Mouse (Mus musculus) heart, embryonic 11.5 days (tissue): Measurements from ENCODE around the gene Fam208b. TPM values are rescaled to one million over a fixed set of nuclear protein-coding genes. Genes with fewer than 3 reads are reported as not detected.
"Not testable (repeated sequence)": the region's sequence is repeated elsewhere in the genome, so short reads cannot be mapped to it uniquely, and the experiment has no call there.

Experiments used
- ATAC-seq: fragments of 200-750 bp; cut with Nextera tagmentation; replicated peaks from 2 replicates; pipeline ENCODE4 v1.8.0; 2017; ENCODE audit warnings: moderate library complexity; ENCODE audit not compliant: insufficient number of reproducible peaks, low FRiP score, low TSS enrichment
- H3K27ac ChIP-seq: fragments of 300-500 bp; sonication (generic); 2 replicates; pipeline ENCODE4 v1.5.1; 2014; ENCODE audit warnings: mild to moderate bottlenecking, low read depth, low read length
- H3K27me3 ChIP-seq: fragments of 300-500 bp; sonication (generic); 2 replicates; pipeline ENCODE4 v1.6.1; 2014; ENCODE audit warnings: mild to moderate bottlenecking, low read length, mixed read lengths; ENCODE audit not compliant: control insufficient read depth, insufficient read depth
- H3K36me3 ChIP-seq: fragments of 300-500 bp; sonication (generic); 2 replicates; pipeline ENCODE4 v1.6.1; 2014; ENCODE audit warnings: mild to moderate bottlenecking, low read length, moderate library complexity, mixed read lengths; ENCODE audit not compliant: control insufficient read depth, insufficient read depth
- H3K4me1 ChIP-seq: fragments of 300-500 bp; sonication (generic); 2 replicates; pipeline ENCODE4 v1.6.1; 2014; ENCODE audit warnings: low read length; ENCODE audit not compliant: control insufficient read depth, insufficient read depth
- H3K4me2 ChIP-seq: fragments of 300-500 bp; sonication (generic); 2 replicates; pipeline ENCODE4 v1.6.1; 2014; ENCODE audit warnings: mild to moderate bottlenecking, moderate library complexity
- H3K4me3 ChIP-seq: fragments of 300-500 bp; sonication (generic); 2 replicates; pipeline ENCODE4 v1.5.1; 2014; ENCODE audit warnings: low read depth, low read length
- H3K9ac ChIP-seq: fragments of 300-500 bp; sonication (generic); 2 replicates; pipeline ENCODE4 v1.6.1; 2014; ENCODE audit warnings: mild to moderate bottlenecking, low read depth, low read length, moderate library complexity
- H3K9me3 ChIP-seq: fragments of 300-500 bp; sonication (generic); replicated peaks from 2 replicates; pipeline ENCODE4 v1.6.1; 2016; ENCODE audit warnings: low read length; ENCODE audit not compliant: control insufficient read depth
- WGBS: fragments of 180-500 bp; shearing (Covaris S2); extraction: QIAGEN DNeasy Blood & Tissue Kit; methylation state at CpG from one replicate; pipeline ENCODE4 v1.1.7; 2014; ENCODE audit not compliant: insufficient replicate concordance; 5-methylcytosine and 5-hydroxymethylcytosine counted together
- polyA plus RNA-seq: library from polyadenylated mRNA; unstranded; fragments of >200 nt; fragmentation: Nextera tagmentation; extraction: Ambion mirVana; gene quantifications from 2 replicates; pipeline ENCODE4 v1.2.1, GENCODE M21; 2014

Gene Fam208b
- polyA plus RNA-seq, 1 experiment from 2014 or later, result 16.0 TPM

- no peaks in the 10 kb centered on the region for H3K27me3 ChIP-seq
- no peak overlapping the region for H3K9ac ChIP-seq
- no peak overlapping the region for H3K4me2 ChIP-seq
- H3K4me3 ChIP-seq, result no peak overlapping the region
- H3K9me3 ChIP-seq, result no peaks in the 10 kb centered on the region
- H3K36me3 ChIP-seq, result no peaks in the 10 kb centered on the region
- no peak overlapping the region for H3K27ac ChIP-seq
- 65% methylated on average over 4 of the region's 4 CpGs for WGBS
- ATAC-seq, result no peak
- H3K4me1 ChIP-seq, result no peaks in the 10 kb centered on the region
Observed at GRCm38 (mm10) chr13:3532451-3532850, 78.5 kb downstream of the Fam208b start.

GRCm38 (mm10) chr13:3531692-3532320 is 79.1 kb downstream of the Fam208b start:
- Histone ChIP-seq H3K36me3 (no peaks in the 10 kb centered on the region), H3K27me3 (no peaks in the 10 kb centered on the region), H3K4me2 (no peak overlapping the region), H3K9ac (no peak overlapping the region), H3K4me3 (no peak overlapping the region), H3K9me3 (no peaks in the 10 kb centered on the region), H3K27ac (no peak overlapping the region), H3K4me1 (no peaks in the 10 kb centered on the region)
- ATAC-seq, result no peak
- 53% methylated on average over 10 of the region's 10 CpGs for WGBS

DNA sequence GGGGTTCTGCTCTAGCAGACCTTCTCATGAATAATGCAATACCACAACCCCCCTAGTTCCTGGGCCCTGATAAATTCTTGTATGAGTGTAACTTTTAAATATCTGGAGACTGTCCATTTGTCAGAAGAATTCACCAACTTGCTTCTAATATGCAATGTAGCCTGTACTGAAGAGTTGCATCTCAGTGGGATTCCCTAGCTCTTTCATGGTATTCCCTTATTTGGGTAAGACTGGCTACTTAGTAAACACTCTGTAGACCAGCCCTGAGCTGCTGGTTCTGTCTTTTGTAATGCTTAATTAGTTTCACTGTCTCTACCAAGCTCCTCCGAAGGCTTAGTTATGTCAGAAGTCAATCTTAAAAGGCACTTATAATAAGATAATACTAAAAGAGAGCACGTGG is 79.7 kb downstream of the Fam208b start:
- not testable (repeated sequence) for ATAC-seq

DNA sequence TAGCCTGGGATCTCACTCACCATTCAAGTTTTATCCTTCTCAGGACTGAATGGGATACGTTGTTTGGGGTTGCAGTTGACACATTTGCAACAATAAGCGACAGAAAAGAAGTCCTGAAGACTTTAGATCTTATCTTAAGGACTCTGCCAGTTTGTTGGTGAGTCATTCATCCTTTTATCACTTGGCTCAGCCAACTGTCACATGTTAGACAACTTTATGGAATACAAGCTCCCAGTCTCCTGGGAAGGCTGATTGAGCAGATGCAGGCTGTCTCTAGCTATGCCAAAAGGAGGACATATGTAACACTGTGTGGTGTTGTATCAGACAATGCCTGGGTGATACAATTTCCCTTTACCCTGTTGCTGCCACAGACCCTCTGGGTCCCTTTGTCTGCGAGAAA is 80.5 kb downstream of the Fam208b start:
- no peaks in the 10 kb centered on the region for H3K27me3 ChIP-seq
- no peak overlapping the region for H3K27ac ChIP-seq
- no peaks in the 10 kb centered on the region for H3K9me3 ChIP-seq
- ATAC-seq, result no peak
- H3K9ac ChIP-seq, result no peak overlapping the region
- H3K4me2 ChIP-seq, result no peak overlapping the region
- no peak overlapping the region for H3K4me3 ChIP-seq
- H3K36me3 ChIP-seq, result no peaks in the 10 kb centered on the region
- 58% methylated on average over 3 of the region's 3 CpGs for WGBS
- H3K4me1 ChIP-seq, result no peaks in the 10 kb centered on the region

More for the DNA sequence above, 79.7 kb downstream of the Fam208b start:
- not testable (repeated sequence) for H3K27me3 ChIP-seq, H3K4me3 ChIP-seq, H3K4me2 ChIP-seq, H3K36me3 ChIP-seq, H3K27ac ChIP-seq, H3K9me3 ChIP-seq, H3K4me1 ChIP-seq, H3K9ac ChIP-seq
- 62% methylated on average over 2 of the region's 2 CpGs for WGBS

DNA sequence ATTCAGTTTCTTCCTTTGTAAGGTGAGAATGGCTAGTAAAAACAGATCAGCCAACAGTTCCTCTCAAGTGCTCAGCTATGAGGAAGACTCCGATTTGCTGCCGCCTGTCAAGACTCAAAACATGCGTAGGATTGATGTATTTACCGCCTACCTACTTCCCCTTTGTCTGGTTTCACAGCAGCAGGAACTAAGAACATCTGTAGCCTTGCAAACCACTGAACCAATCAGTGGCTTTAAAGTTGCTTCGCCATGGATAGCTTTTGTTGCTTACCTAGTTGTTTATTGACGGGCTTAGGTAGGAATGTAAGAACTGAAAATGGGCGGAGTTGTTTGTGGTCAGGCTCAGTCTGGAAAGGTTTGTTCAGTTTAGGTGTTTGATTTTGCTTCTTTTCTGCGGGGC is 84.6 kb downstream of the Fam208b start:
- no peaks in the 10 kb centered on the region for H3K9me3 ChIP-seq
- H3K4me1 ChIP-seq, result no peaks in the 10 kb centered on the region
- no peak overlapping the region for H3K9ac ChIP-seq
- H3K4me2 ChIP-seq, result no peak overlapping the region
- no peak overlapping the region for H3K4me3 ChIP-seq
- H3K27ac ChIP-seq, result no peak overlapping the region
- WGBS, result 77% methylated on average over 8 of the region's 8 CpGs
- no peaks in the 10 kb centered on the region for H3K36me3 ChIP-seq
- ATAC-seq, result no peak
- H3K27me3 ChIP-seq, result no peaks in the 10 kb centered on the region

DNA sequence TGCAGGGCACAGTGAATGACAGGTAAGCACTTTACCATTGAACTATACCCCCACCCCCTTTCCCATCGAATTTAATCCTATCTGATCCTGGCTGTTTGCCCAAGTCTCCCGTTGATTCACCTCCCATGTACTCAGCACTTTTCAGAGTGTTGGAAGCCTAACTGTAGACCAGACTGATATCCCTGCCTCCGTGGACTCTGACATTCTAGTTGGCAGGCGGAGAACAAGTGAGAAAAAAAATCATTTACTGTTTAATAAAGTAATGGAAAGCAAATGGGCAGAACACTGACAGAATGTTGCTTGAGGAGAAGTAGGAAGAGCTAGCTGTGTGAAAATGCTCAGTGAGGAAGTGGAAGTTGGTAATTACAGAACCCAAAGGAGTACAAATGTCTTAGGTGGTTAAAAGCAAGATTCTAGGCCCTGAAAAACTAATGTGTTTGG is 85.3 kb downstream of the Fam208b start:
- no peak overlapping the region for H3K27ac ChIP-seq
- WGBS, result 55% methylated on average over 4 of the region's 4 CpGs
- no peak overlapping the region for H3K4me3 ChIP-seq
- H3K27me3 ChIP-seq, result no peaks in the 10 kb centered on the region
- H3K4me1 ChIP-seq, result no peaks in the 10 kb centered on the region
- ATAC-seq, result no peak
- no peaks in the 10 kb centered on the region for H3K36me3 ChIP-seq
- no peaks in the 10 kb centered on the region for H3K9me3 ChIP-seq
- no peak overlapping the region for H3K4me2 ChIP-seq
- H3K9ac ChIP-seq, result no peak overlapping the region

DNA sequence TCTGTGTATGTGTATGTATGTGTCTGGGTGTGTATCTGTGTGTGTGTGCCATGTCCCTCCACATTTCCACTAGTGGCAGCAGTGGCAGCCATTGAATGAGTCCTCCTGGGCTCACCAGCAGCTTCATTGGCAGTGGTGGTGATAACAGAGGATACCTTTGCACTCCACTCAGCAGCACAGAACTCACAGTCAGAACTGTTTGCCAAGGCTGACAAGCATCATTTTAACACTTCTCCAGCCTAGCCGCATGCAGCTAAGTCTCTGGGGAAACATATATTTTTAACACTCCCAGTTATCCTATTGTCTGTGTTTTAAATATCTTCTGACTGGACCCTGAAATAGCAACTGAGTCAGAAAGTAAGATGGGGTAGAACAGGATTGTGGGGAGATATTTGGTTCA is 87.0 kb downstream of the Fam208b start:
- Histone ChIP-seq H3K27me3 (no peaks in the 10 kb centered on the region), H3K9ac (no peak overlapping the region), H3K27ac (no peak overlapping the region), H3K4me1 (no peaks in the 10 kb centered on the region), H3K9me3 (no peaks in the 10 kb centered on the region), H3K36me3 (no peaks in the 10 kb centered on the region), H3K4me3 (no peak overlapping the region), H3K4me2 (no peak overlapping the region)
- no peak for ATAC-seq
- 57% methylated on average over 1 of the region's 1 CpGs for WGBS

DNA sequence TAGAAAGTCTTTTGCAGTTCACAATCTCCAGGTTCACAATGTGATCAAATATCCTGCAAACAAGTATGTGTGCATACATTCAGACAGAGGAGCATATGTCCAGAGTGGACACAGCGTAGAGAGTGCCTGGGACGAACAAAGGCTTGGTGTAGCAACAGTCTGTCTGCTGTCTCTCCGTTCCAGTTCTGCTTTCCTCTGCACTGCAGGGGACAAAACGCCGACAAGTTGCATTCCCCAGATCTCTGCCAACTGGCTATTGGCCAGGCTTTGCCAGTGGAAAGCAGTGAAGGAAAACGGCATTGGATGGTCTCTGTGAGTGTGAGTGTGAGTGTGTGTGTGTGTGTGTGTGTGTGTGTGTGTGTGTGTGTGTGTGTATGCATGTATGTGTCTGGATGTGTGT is 87.4 kb downstream of the Fam208b start:
- ATAC-seq, result no peak
- Histone ChIP-seq H3K27me3 (no peaks in the 10 kb centered on the region), H3K4me3 (no peak overlapping the region), H3K36me3 (no peaks in the 10 kb centered on the region), H3K4me2 (no peak overlapping the region), H3K9ac (no peak overlapping the region), H3K4me1 (no peaks in the 10 kb centered on the region), H3K9me3 (no peaks in the 10 kb centered on the region), H3K27ac (no peak overlapping the region)
- 58% methylated on average over 6 of the region's 6 CpGs for WGBS

DNA sequence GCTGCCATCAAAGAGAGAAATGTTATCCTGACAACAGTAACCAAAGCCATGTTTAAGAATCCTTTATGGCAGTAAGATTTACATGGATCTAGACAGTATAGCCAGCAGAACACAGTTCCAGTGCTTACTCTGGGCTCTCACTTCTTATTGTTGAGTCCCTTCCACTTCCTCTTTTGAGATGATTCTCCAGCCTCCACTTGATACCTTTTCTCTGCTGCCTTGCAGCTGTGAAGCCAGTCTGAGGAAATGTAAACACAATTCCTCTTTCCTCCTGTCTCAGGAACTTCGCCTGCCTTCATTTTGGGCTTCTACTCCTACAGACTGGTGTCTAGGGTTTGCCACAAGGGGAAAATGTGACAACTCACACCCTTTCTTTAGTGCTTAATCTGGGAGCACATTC is 90.9 kb downstream of the Fam208b start:
- not testable (repeated sequence) for H3K4me3 ChIP-seq, H3K36me3 ChIP-seq, H3K9ac ChIP-seq, ATAC-seq, H3K9me3 ChIP-seq, H3K27me3 ChIP-seq, H3K27ac ChIP-seq, H3K4me2 ChIP-seq, H3K4me1 ChIP-seq
- WGBS, result 13% methylated on average over 1 of the region's 1 CpGs
